Comparison of ENCODE assay signal across 8 mouse cellular contexts in genomic region chr9:8003301-8004271, GRCm38 (mm10). TPM values are rescaled to one million over a fixed set of nuclear protein-coding genes. Genes with fewer than 3 reads are reported as not detected.
DNase-seq lines count a peak whose midpoint lies in the region; ATAC-seq and TF ChIP-seq lines count a peak whose summit lies in the region.

No protein-coding gene starts in this region.

- peak overlapping the region; percentile 67 for H3K4me2 ChIP-seq in heart, embryonic 13.5 days
- H3K4me2 ChIP-seq in kidney, postnatal 0 days (ENCODE audit: low read length): peak overlapping the region; percentile 57
- peak overlapping the region; percentile 49 for H3K4me2 ChIP-seq in liver, embryonic 14.5 days (ENCODE audit: low read depth)
- H3K4me2 ChIP-seq in neural tube, embryonic 14.5 days (ENCODE audit: low read depth, low read length): peak overlapping the region; percentile 86

- peak overlapping the region; percentile 98 for H3K4me3 ChIP-seq in heart, embryonic 13.5 days
- H3K4me3 ChIP-seq in kidney, postnatal 0 days (replicated peaks; ENCODE audit: low read depth, low read length): peak overlapping the region; percentile 98
- peak overlapping the region; percentile 56 to 62 for H3K4me3 ChIP-seq in liver, embryonic 14.5 days (ENCODE audit: insufficient read depth in 1 of 2, low read depth in 2 of 2, low read length in 2 of 2)
- peak overlapping the region; percentile 71 for H3K4me3 ChIP-seq in neural tube, embryonic 14.5 days (ENCODE audit: low read depth, low read length)

- peaks cover 31% of the 10 kb centered on the region for H3K4me1 ChIP-seq in heart, embryonic 13.5 days
- peaks cover 12% of the 10 kb centered on the region for H3K4me1 ChIP-seq in kidney, postnatal 0 days (replicated peaks; ENCODE audit: insufficient read depth, low read length)
- no peaks in the 10 kb centered on the region for H3K4me1 ChIP-seq in liver, embryonic 14.5 days (replicated peaks; ENCODE audit: control insufficient read depth in 2 of 2, insufficient read depth in 2 of 2, low read length in 1 of 2)
- peaks cover 4% of the 10 kb centered on the region; the same call in 1 of the 2 replicates for H3K4me1 ChIP-seq in neural tube, embryonic 14.5 days (ENCODE audit: control insufficient read depth, insufficient read depth, low read length)

- H3K36me3 ChIP-seq in heart, embryonic 13.5 days: peaks cover 28% of the 10 kb centered on the region
- H3K36me3 ChIP-seq in kidney, postnatal 0 days (ENCODE audit: insufficient read depth, low read length): peaks cover 18% of the 10 kb centered on the region
- no peaks in the 10 kb centered on the region for H3K36me3 ChIP-seq in liver, embryonic 14.5 days (replicated peaks; ENCODE audit: control insufficient read depth, insufficient read depth, low read depth)
- no peaks in the 10 kb centered on the region for H3K36me3 ChIP-seq in neural tube, embryonic 14.5 days (ENCODE audit: control insufficient read depth, insufficient read depth, low read length)

- peak overlapping the region; percentile 99 for H3K27ac ChIP-seq in heart, embryonic 13.5 days (replicated peaks)
- peak overlapping the region; percentile 99 for H3K27ac ChIP-seq in kidney, postnatal 0 days
- H3K27ac ChIP-seq in liver, embryonic 14.5 days: no peak overlapping the region
- H3K27ac ChIP-seq in neural tube, embryonic 14.5 days (ENCODE audit: low read depth, low read length): peak overlapping the region; percentile 83

- peak; percentile 21 to 42 for DNase-seq in B cell, adult 2 months
- peak; percentile 78 to 82 for DNase-seq in adrenal gland, postnatal 36 days
- DNase-seq in fibroblast of lung, adult 2 months (ENCODE audit: low read depth): peak; percentile 47
- peak; percentile 82 for DNase-seq in kidney, postnatal 0 days (ENCODE audit: low spot score)
- no peak for DNase-seq in liver, embryonic 14.5 days (ENCODE audit: low read depth in 3 of 3, low spot score in 3 of 3)
- peak; percentile 41 for DNase-seq in thymus, postnatal 4 days

- no peak for TF ChIP-seq CTCF in kidney, postnatal 0 days (IDR thresholded peaks at IDR 0.05; ENCODE audit: low read depth)
- TF ChIP-seq CTCF in liver, embryonic 14.5 days (IDR thresholded peaks at IDR 0.05; ENCODE audit: low read depth): no peak

- no peaks in the 10 kb centered on the region for H3K27me3 ChIP-seq in heart, embryonic 13.5 days (replicated peaks)
- H3K27me3 ChIP-seq in kidney, postnatal 0 days (ENCODE audit: insufficient read depth, low read length): no peaks in the 10 kb centered on the region
- H3K27me3 ChIP-seq in liver, embryonic 14.5 days (ENCODE audit: control insufficient read depth, insufficient read depth, low read length): peaks cover 60% of the 10 kb centered on the region
- H3K27me3 ChIP-seq in neural tube, embryonic 14.5 days (ENCODE audit: control insufficient read depth, insufficient read depth, low read length): 0 out of 2 replicates have a peak, but pooled peaks cover 2% of the 10 kb centered on the region

- no peak for TF ChIP-seq EP300 in liver, embryonic 14.5 days (IDR thresholded peaks at IDR 0.05; ENCODE audit: low read depth)

- no peaks in the 10 kb centered on the region for H3K9me3 ChIP-seq in heart, embryonic 13.5 days
- no peaks in the 10 kb centered on the region for H3K9me3 ChIP-seq in kidney, postnatal 0 days (replicated peaks; ENCODE audit: low read length)
- H3K9me3 ChIP-seq in liver, embryonic 14.5 days (ENCODE audit: control insufficient read depth, low read length): no peaks in the 10 kb centered on the region
- no peaks in the 10 kb centered on the region for H3K9me3 ChIP-seq in neural tube, embryonic 14.5 days (ENCODE audit: control insufficient read depth, low read length)

- peak overlapping the region; percentile 99 for H3K9ac ChIP-seq in heart, embryonic 13.5 days
- H3K9ac ChIP-seq in kidney, postnatal 0 days (ENCODE audit: low read depth, low read length): peak overlapping the region; percentile 99
- H3K9ac ChIP-seq in liver, embryonic 14.5 days (replicated peaks): peak overlapping the region; percentile 42; the same call in 1 of the 2 replicates
- peak overlapping the region; percentile 70 for H3K9ac ChIP-seq in neural tube, embryonic 14.5 days (replicated peaks; ENCODE audit: low read depth, low read length)

- under 1% methylated on average over 75 of the region's 82 CpGs for WGBS in heart, embryonic 13.5 days
- under 1% methylated on average over 77 of the region's 82 CpGs for WGBS in kidney, postnatal 0 days
- 2% methylated on average over 82 of the region's 82 CpGs for WGBS in liver, embryonic 14.5 days (ENCODE audit: insufficient replicate concordance)
- WGBS in neural tube, embryonic 14.5 days: under 1% methylated on average over 73 of the region's 82 CpGs

- ATAC-seq in heart, embryonic 13.5 days (ENCODE audit: extremely low read depth, insufficient number of reproducible peaks, low FRiP score, low TSS enrichment): peak; percentile 38; the same call in 1 of the 2 replicates
- ATAC-seq in kidney, postnatal 0 days (replicated peaks; ENCODE audit: low FRiP score, low read depth): peak; percentile 71
- peak; percentile 58 for ATAC-seq in liver, embryonic 14.5 days (ENCODE audit: insufficient read depth)
- ATAC-seq in neural tube, embryonic 14.5 days (ENCODE audit: low read depth): peak; percentile 66

RNA-seq across cellular contexts. Expression of gene Yap1, which starts 0.8 kb away (rescaled TPM):
- 10 to 100 TPM; 79.7 to 81.0 TPM for total RNA-seq in adrenal gland, postnatal 36 days (2021)
- 24.2 and 24.5 TPM in 2 replicates for polyA plus RNA-seq in heart, embryonic 13.5 days (2015; fragmentation: Nextera tagmentation; extraction: Ambion mirVana)
- polyA plus RNA-seq in kidney, postnatal 0 days (2015; fragmentation: Nextera tagmentation; extraction: Ambion mirVana): 25.5 and 26.5 TPM in 2 replicates
- 3.4 and 4.1 TPM in 2 replicates for polyA plus RNA-seq in liver, embryonic 14.5 days (2012; rRNA removed)
- 2.6 and 2.9 TPM in 2 replicates for polyA plus RNA-seq in liver, embryonic 14.5 days (2014; fragmentation: Nextera tagmentation; extraction: Ambion mirVana)
- polyA plus RNA-seq in neural tube, embryonic 14.5 days (2014; fragmentation: Nextera tagmentation; extraction: Ambion mirVana): 4.4 and 8.0 TPM in 2 replicates

RNA-seq across cellular contexts. Expression of gene Cfap300, which starts 39.0 kb away (rescaled TPM):
- total RNA-seq in adrenal gland, postnatal 36 days (2021): 1 to 10 TPM; 3.7 to 7.4 TPM
- 5.8 and 6.7 TPM in 2 replicates for polyA plus RNA-seq in heart, embryonic 13.5 days (2015; fragmentation: Nextera tagmentation; extraction: Ambion mirVana)
- 10.7 and 10.8 TPM in 2 replicates for polyA plus RNA-seq in kidney, postnatal 0 days (2015; fragmentation: Nextera tagmentation; extraction: Ambion mirVana)
- 0.25 and 0.51 TPM in 2 replicates for polyA plus RNA-seq in liver, embryonic 14.5 days (2012; rRNA removed)
- 0.64 and 1.3 TPM in 2 replicates for polyA plus RNA-seq in liver, embryonic 14.5 days (2014; fragmentation: Nextera tagmentation; extraction: Ambion mirVana)
- polyA plus RNA-seq in neural tube, embryonic 14.5 days (2014; fragmentation: Nextera tagmentation; extraction: Ambion mirVana): 16.0 and 17.4 TPM in 2 replicates

Comparison
In these comparisons a context has a peak if more than half of its experiments do, and no peak if none do; other contexts are left out.
1. DNase-seq: peak in B cell, adult 2 months (2 of 2), adrenal gland, postnatal 36 days (2 of 2), fibroblast of lung, adult 2 months (single experiment), kidney, postnatal 0 days (single experiment) and thymus, postnatal 4 days (single experiment); none in liver, embryonic 14.5 days (0 of 3).
2. H3K9ac ChIP-seq: peak in every context shown above with its lines; median percentile 99 in heart, embryonic 13.5 days; 99 in kidney, postnatal 0 days; 70 in neural tube, embryonic 14.5 days; 42 in liver, embryonic 14.5 days.
3. Peak in every context shown above with its lines, with median percentiles within 50 percentile points of each other: ATAC-seq, H3K4me2 ChIP-seq and H3K4me3 ChIP-seq.